Mouse (Mus musculus) heart, adult 2 months (tissue): ENCODE measurements around the gene Celf2. TPM values are rescaled to one million over a fixed set of nuclear protein-coding genes. Genes with fewer than 3 reads are reported as not detected.

Experiments used
- DNase-seq, 2 experiments: peaks; one replicate each; pipeline ENCODE4 v3.0.0; 2021
- H3K27ac ChIP-seq: fragments of 200-600 bp; 2 replicates; pipeline ENCODE4 v1.8.1; 2022
- H3K27me3 ChIP-seq: fragments of 200-500 bp; 2 replicates; pipeline ENCODE4 v1.6.1; 2012; ENCODE audit warnings: mild to moderate bottlenecking, low read length, inconsistent platforms, mixed read lengths; ENCODE audit not compliant: control insufficient read depth, insufficient read depth
- H3K36me3 ChIP-seq: fragments of 200-500 bp; 2 replicates; pipeline ENCODE4 v1.6.1; 2012; ENCODE audit warnings: low read length, inconsistent platforms; ENCODE audit not compliant: control insufficient read depth, insufficient read depth
- H3K4me1 ChIP-seq: fragments of 200-500 bp; 2 replicates; pipeline ENCODE4 v1.6.1; 2011; ENCODE audit warnings: low read length; ENCODE audit not compliant: control insufficient read depth, insufficient read depth
- H3K4me3 ChIP-seq: fragments of 200-600 bp; 2 replicates; pipeline ENCODE4 v1.8.1; 2022
- H3K79me2 ChIP-seq: fragments of 200-500 bp; replicated peaks from 2 replicates; pipeline ENCODE4 v1.6.1; 2012; ENCODE audit warnings: mild to moderate bottlenecking, inconsistent platforms, low read length, moderate library complexity, mixed read lengths; ENCODE audit not compliant: control insufficient read depth, insufficient read depth
- H3K9ac ChIP-seq: fragments of 200-500 bp; 2 replicates; pipeline ENCODE4 v1.6.1; 2012; ENCODE audit warnings: low read depth, mild to moderate bottlenecking, control low read depth, inconsistent platforms, low read length, mixed read lengths
- CTCF ChIP-seq: fragments of 200-600 bp; IDR thresholded peaks from 2 replicates; pipeline ENCODE4 v1.8.1; 2022; ENCODE audit warnings: antibody characterized with exemption, mild to moderate bottlenecking, moderate library complexity
- EP300 ChIP-seq: fragments of 200-500 bp; IDR thresholded peaks from 2 replicates; pipeline ENCODE4 v1.6.1; 2011; ENCODE audit warnings: low read depth, low read length, control low read depth; ENCODE audit not compliant: insufficient read depth
- POLR2A ChIP-seq: fragments of 200-500 bp; IDR thresholded peaks from 2 replicates; pipeline ENCODE4 v1.6.1; 2011; ENCODE audit warnings: mild to moderate bottlenecking, low read depth, low read length, control low read depth; ENCODE audit not compliant: insufficient read depth
- WGBS: fragments of 180-500 bp; shearing (Covaris S2); methylation state at CpG from one replicate; pipeline ENCODE4 v1.1.7; 2018; 5-methylcytosine and 5-hydroxymethylcytosine counted together
- intact Hi-C: fragments of 180-260 bp; cut with DNase I; formaldehyde crosslinking; loops from one replicate; pipeline ENCODE4 v1.15.1; 2025
- polyA plus RNA-seq: library from polyadenylated mRNA; depleted of rRNA; stranded (reverse); fragments of >200 nt; gene quantifications from 2 replicates; pipeline ENCODE4 v1.2.3, GENCODE M21; 2012
- total RNA-seq, 2 experiments: library from RNA; stranded (reverse); gene quantifications; 2 replicates each; pipeline ENCODE4 v1.2.3; 2021

The Celf2 gene
- total and polyA plus RNA-seq, 3 experiments = 38.1 to 63.9 (median 56.7) TPM

GRCm38 (mm10) chr2:7255386-7255785 is 254.0 kb downstream of the Celf2 start:
- no peak overlapping the region for H3K27ac ChIP-seq
- TF ChIP-seq POLR2A (no peak), EP300 (no peak), CTCF (no peak)
- DNase-seq = no peak
- H3K4me1 ChIP-seq = no peaks in the 10 kb centered on the region; the same call in none of the 2 replicates
- H3K79me2 ChIP-seq = no peaks in the 10 kb centered on the region
- H3K4me3 ChIP-seq = no peak overlapping the region
- intact Hi-C loops = no loop called here
- no peak overlapping the region for H3K9ac ChIP-seq
- H3K27me3 ChIP-seq = no peaks in the 10 kb centered on the region
- 78% methylated on average over 3 of the region's 3 CpGs for WGBS
- no peaks in the 10 kb centered on the region for H3K36me3 ChIP-seq

GRCm38 (mm10) chr2:7250314-7250713 is 259.0 kb downstream of the Celf2 start:
- Histone ChIP-seq H3K27me3 (no peaks in the 10 kb centered on the region), H3K4me3 (no peak overlapping the region), H3K79me2 (no peaks in the 10 kb centered on the region), H3K9ac (no peak overlapping the region), H3K36me3 (no peaks in the 10 kb centered on the region), H3K27ac (no peak overlapping the region), H3K4me1 (no peaks in the 10 kb centered on the region)
- DNase-seq = no peak
- WGBS = 66% methylated on average over 2 of the region's 2 CpGs
- TF ChIP-seq EP300 (no peak), CTCF (no peak), POLR2A (no peak)
- intact Hi-C loops = no loop called here

GRCm38 (mm10) chr2:7249002-7249401 is 260.4 kb downstream of the Celf2 start:
- Histone ChIP-seq H3K4me3 (no peak overlapping the region), H3K4me1 (no peaks in the 10 kb centered on the region), H3K9ac (no peak overlapping the region), H3K36me3 (no peaks in the 10 kb centered on the region), H3K79me2 (no peaks in the 10 kb centered on the region), H3K27ac (no peak overlapping the region), H3K27me3 (no peaks in the 10 kb centered on the region)
- intact Hi-C loops = no loop called here
- no peak for DNase-seq
- TF ChIP-seq POLR2A (no peak), CTCF (no peak), EP300 (no peak)

- WGBS = 55% methylated on average over 4 of the region's 4 CpGs
Observed at GRCm38 (mm10) chr2:7245958-7246774, 263.2 kb downstream of the Celf2 start.

GRCm38 (mm10) chr2:7242139-7242538 is 267.2 kb downstream of the Celf2 start:
- 39% methylated on average over 1 of the region's 1 CpGs for WGBS
- H3K4me3 ChIP-seq = no peak overlapping the region
- DNase-seq = peak in 1 of 2 experiments; percentile 34
- H3K4me1 ChIP-seq = peaks cover 3% of the 10 kb centered on the region; the same call in 1 of the 2 replicates
- intact Hi-C loops = loop anchor here (5.0 kb wide), 1 partner anchor 370 kb away; no protein-coding TSS in a partner anchor
- no peaks in the 10 kb centered on the region for H3K36me3 ChIP-seq
- peak overlapping the region; percentile 61 for H3K27ac ChIP-seq
- no peaks in the 10 kb centered on the region for H3K79me2 ChIP-seq
- TF ChIP-seq POLR2A (no peak), EP300 (0 out of 2 replicates have a peak, but pooled peaks have one; percentile 51), CTCF (no peak)
- no peak overlapping the region for H3K9ac ChIP-seq
- no peaks in the 10 kb centered on the region for H3K27me3 ChIP-seq

More at GRCm38 (mm10) chr2:7245958-7246774, 263.2 kb downstream of the Celf2 start:
- Histone ChIP-seq H3K4me3 (no peak overlapping the region), H3K27ac (peak overlapping the region; percentile 7; the same call in 1 of the 2 replicates), H3K36me3 (no peaks in the 10 kb centered on the region), H3K4me1 (peaks cover 2% of the 10 kb centered on the region; the same call in 1 of the 2 replicates), H3K27me3 (no peaks in the 10 kb centered on the region), H3K9ac (no peak overlapping the region), H3K79me2 (no peaks in the 10 kb centered on the region)
- TF ChIP-seq EP300 = no peak
- TF ChIP-seq POLR2A = no peak
- TF ChIP-seq CTCF = no peak
- peak; percentile 45 to 53 for DNase-seq
- intact Hi-C loops = no loop called here

GRCm38 (mm10) chr2:7241523-7241941 is 267.8 kb downstream of the Celf2 start:
- Histone ChIP-seq H3K79me2 (no peaks in the 10 kb centered on the region), H3K9ac (no peak overlapping the region), H3K36me3 (no peaks in the 10 kb centered on the region), H3K4me1 (peaks cover 3% of the 10 kb centered on the region; the same call in 1 of the 2 replicates), H3K4me3 (no peak overlapping the region), H3K27me3 (no peaks in the 10 kb centered on the region), H3K27ac (peak overlapping the region; percentile 61)
- TF ChIP-seq POLR2A = no peak
- no peak for TF ChIP-seq EP300
- TF ChIP-seq CTCF = no peak
- DNase-seq = peak; percentile 32 to 37
- 64% methylated on average over 4 of the region's 4 CpGs for WGBS
- intact Hi-C loops = loop anchor here (5.0 kb wide), 1 partner anchor 369 kb away; no protein-coding TSS in a partner anchor
